Mouse (Mus musculus) embryonic facial prominence, embryonic 11.5 days (tissue): ENCODE data around the gene Tst. TPM values are rescaled to one million over a fixed set of nuclear protein-coding genes. Genes with fewer than 3 reads are reported as not detected.
A peak's percentile ranks its signal among the peaks of the same experiment; 100 is the strongest.

ENCODE experiments used
- ATAC-seq: fragments of 200-750 bp; cut with Nextera tagmentation; replicated peaks from 2 replicates; pipeline ENCODE4 v1.8.0; 2017; ENCODE audit warnings: low read depth; ENCODE audit not compliant: insufficient number of reproducible peaks, low FRiP score, low TSS enrichment
- DNase-seq: peaks from one replicate; pipeline ENCODE4 v3.0.0-alpha.2; 2015; ENCODE audit warnings: low spot score
- H3K27ac ChIP-seq: fragments of 300-500 bp; sonication (generic); replicated peaks from 2 replicates; pipeline ENCODE4 v1.5.1; 2014; ENCODE audit warnings: mild to moderate bottlenecking, low read depth, low read length, control low read depth
- H3K27me3 ChIP-seq: fragments of 300-500 bp; sonication (generic); 2 replicates; pipeline ENCODE4 v1.6.1; 2014; ENCODE audit warnings: mild to moderate bottlenecking, low read length, moderate library complexity, mixed read lengths; ENCODE audit not compliant: control insufficient read depth, insufficient read depth
- H3K36me3 ChIP-seq: fragments of 300-500 bp; sonication (generic); replicated peaks from 2 replicates; pipeline ENCODE4 v1.6.1; 2014; ENCODE audit warnings: low read depth, mild to moderate bottlenecking, low read length, moderate library complexity, mixed read lengths; ENCODE audit not compliant: control insufficient read depth, insufficient read depth
- H3K4me1 ChIP-seq: fragments of 300-500 bp; sonication (generic); 2 replicates; pipeline ENCODE4 v1.6.1; 2014; ENCODE audit warnings: low read length, mixed read lengths; ENCODE audit not compliant: control insufficient read depth, insufficient read depth
- H3K4me2 ChIP-seq: fragments of 300-500 bp; sonication (generic); 2 replicates; pipeline ENCODE4 v1.6.1; 2014; ENCODE audit warnings: low read depth, mild to moderate bottlenecking, control low read depth, low read length, moderate library complexity
- H3K4me3 ChIP-seq: fragments of 300-500 bp; sonication (generic); 2 replicates; pipeline ENCODE4 v1.5.1; 2014; ENCODE audit warnings: low read depth, low read length, control low read depth
- H3K9ac ChIP-seq: fragments of 300-500 bp; sonication (generic); replicated peaks from 2 replicates; pipeline ENCODE4 v1.6.1; 2014; ENCODE audit warnings: mild to moderate bottlenecking, control low read depth, low read length
- H3K9me3 ChIP-seq: fragments of 300-500 bp; sonication (generic); replicated peaks from 2 replicates; pipeline ENCODE4 v1.6.1; 2016; ENCODE audit warnings: mild to moderate bottlenecking, low read length, inconsistent platforms, mixed read lengths; ENCODE audit not compliant: control insufficient read depth
- WGBS: fragments of 180-500 bp; shearing (Covaris S2); extraction: QIAGEN DNeasy Blood & Tissue Kit; methylation state at CpG from one replicate; pipeline ENCODE4 v1.1.7; 2014; 5-methylcytosine and 5-hydroxymethylcytosine counted together
- polyA plus RNA-seq: library from polyadenylated mRNA; unstranded; fragments of >200 nt; fragmentation: Nextera tagmentation; extraction: Ambion mirVana; gene quantifications from 2 replicates; pipeline ENCODE4 v1.2.1, GENCODE M21; 2014

Tst gene
- polyA plus RNA-seq, 1 experiment from 2014 or later, result 9.7 TPM

DNA sequence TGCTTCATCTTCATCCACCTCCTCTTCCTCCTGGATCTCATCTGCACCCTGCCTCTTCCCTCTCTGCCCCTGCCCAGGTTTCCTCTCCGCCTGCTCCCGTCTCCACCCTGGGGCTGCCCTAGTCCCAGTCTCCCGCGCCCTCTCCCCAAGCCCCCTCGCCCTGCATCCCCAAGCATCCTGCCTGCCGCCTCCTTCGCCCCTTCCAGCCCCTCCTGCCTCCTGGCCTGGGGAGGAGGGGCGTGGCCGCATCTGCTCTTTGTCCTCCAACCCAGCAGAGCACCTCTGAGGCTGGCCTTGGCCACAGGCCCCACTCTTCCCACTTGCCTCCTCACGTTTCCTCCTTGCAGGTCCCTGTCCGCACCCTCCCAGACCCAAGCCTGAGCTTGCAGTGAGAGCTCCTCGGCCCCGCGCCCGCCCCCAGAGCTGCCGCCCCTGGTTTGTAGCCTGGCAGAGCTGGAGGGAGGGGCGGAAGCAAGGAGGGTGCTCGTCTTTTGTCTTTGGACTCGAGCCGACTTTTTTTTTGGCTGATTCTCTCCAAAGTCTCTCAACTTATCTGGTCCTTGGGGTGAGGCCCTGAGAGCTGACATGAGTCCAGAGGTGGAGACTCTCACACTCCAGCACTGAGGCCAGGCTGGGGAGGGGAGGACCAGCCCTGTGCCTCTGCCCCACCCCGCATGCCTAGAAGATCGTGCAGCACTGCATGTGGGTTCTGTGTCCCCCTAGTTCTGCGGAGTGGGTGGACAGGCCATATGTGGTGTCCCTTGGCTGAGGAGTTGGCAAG is 31.7 kb upstream of the Tst start:
- no peak for ATAC-seq
- H3K36me3 ChIP-seq, result no peaks in the 10 kb centered on the region; the same call in 1 of the 2 replicates
- H3K4me2 ChIP-seq, result peak overlapping the region; percentile 39
- no peaks in the 10 kb centered on the region for H3K9me3 ChIP-seq
- H3K4me1 ChIP-seq, result peaks cover 15% of the 10 kb centered on the region; the same call in 1 of the 2 replicates
- WGBS, result 13% methylated on average over 21 of the region's 23 CpGs
- peak; percentile 47 for DNase-seq
- H3K9ac ChIP-seq, result peak overlapping the region; percentile 52
- H3K4me3 ChIP-seq, result peak overlapping the region; percentile 20
- no peak overlapping the region for H3K27ac ChIP-seq
- no peaks in the 10 kb centered on the region; the same call in 1 of the 2 replicates for H3K27me3 ChIP-seq

DNA sequence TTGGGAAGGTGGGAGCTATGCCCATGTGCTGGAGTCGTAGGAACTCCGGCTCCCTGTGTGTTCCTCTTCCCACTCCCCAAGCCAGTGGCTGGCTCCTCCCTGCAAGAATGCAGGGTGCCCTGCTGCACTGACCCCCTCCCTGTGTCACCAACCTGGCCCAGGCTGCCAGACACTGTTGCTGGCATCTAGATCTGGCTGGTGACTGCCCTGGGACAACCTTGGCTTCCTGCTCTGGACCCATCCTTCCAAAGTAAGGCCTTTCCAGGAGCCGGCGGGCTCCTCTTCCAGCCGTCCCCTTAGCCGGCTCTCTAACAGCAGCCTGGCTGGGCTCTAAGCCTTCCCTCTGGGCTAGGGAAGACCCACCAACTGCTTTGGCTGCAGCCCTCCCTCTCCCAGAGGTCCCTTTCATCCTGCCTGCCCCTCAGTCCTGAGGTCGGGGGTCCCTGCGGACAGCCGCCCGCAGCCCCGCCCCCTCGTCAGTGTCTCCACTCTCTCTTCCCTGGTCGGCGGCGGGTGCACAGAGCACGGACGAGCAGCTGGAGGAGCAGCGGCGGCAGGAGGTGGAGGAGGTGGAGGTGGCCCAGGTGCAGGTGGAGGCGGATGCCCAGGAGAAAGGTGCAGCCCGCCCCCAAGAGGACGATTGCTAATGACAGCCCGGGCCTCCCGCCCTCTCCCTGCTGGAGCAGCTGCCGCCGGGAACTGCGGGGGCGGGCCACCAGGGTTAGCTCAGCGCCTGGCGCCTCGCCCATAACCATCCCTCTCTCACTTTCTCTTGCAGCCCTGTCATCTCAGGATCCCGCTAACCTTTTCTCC is 30.9 kb upstream of the Tst start:
- H3K27ac ChIP-seq, result no peak overlapping the region
- WGBS, result 12% methylated on average over 25 of the region's 32 CpGs
- ATAC-seq (peak; percentile 26; the same call in 1 of the 2 replicates), DNase-seq (peak; percentile 68)
- no peaks in the 10 kb centered on the region; the same call in 1 of the 2 replicates for H3K36me3 ChIP-seq
- H3K27me3 ChIP-seq, result no peaks in the 10 kb centered on the region; the same call in 1 of the 2 replicates
- H3K9me3 ChIP-seq, result no peaks in the 10 kb centered on the region
- peaks cover 15% of the 10 kb centered on the region; the same call in 1 of the 2 replicates for H3K4me1 ChIP-seq
- H3K9ac ChIP-seq, result peak overlapping the region; percentile 52
- peak overlapping the region; percentile 39 for H3K4me2 ChIP-seq
- peak overlapping the region; percentile 20; the same call in 1 of the 2 replicates for H3K4me3 ChIP-seq

DNA sequence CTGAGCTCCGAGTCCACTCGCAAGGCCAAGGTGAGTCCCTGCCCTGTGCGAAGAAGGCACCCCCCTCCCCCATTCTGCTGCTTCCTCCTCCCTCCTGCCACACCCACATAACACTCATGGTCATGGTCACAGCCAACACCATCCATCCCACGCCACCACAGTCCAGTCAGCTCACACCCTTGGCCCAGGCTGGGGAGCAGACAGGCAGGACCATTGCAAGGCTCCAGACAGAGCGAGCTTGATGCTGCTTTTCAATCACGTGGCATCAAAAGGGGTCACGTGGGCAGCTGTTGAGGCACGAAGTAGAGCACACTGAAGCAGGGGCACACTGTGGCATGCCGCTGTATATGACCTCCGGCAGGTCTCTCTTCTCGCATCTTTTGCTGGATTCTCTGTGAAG is 30.0 kb upstream of the Tst start:
- Histone ChIP-seq H3K27me3 (no peaks in the 10 kb centered on the region; the same call in 1 of the 2 replicates), H3K27ac (no peak overlapping the region), H3K4me3 (no peak overlapping the region), H3K4me2 (no peak overlapping the region), H3K9ac (no peak overlapping the region), H3K4me1 (peaks cover 15% of the 10 kb centered on the region; the same call in 1 of the 2 replicates), H3K9me3 (no peaks in the 10 kb centered on the region), H3K36me3 (no peaks in the 10 kb centered on the region; the same call in 1 of the 2 replicates)
- no peak for ATAC-seq
- WGBS, result 79% methylated on average over 11 of the region's 11 CpGs
- no peak for DNase-seq

DNA sequence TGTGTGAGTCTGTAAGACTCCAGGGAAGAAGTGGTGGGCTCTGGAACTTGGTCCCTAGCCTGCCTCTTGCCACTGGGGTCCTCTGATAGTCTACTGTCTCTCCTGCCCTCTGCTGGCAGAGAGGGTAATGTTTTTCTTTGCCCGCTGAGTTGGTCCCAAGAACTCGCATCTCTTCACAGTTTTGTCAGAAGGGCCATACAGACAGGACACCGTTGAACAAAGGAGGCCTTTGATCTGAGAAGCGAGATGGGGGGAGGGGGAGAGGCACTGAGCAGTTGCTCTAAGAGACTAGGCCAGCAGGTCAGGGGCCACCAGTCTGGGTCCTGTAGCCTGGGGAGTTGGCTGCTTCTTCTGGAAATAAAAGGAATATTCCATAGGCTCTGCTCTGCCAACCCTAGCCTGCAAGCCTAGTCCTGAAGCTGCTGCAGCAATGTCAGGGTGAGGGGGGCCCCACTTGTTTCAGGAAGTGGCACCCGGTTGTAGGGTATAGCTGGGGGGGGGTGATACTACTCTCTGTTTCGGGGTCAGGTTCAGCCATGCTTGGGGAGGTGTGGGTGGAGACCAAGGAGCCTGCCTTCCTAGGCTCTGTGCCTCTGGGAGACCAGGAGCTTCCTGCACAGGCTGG is 29.3 kb upstream of the Tst start:
- Histone ChIP-seq H3K4me1 (peaks cover 15% of the 10 kb centered on the region; the same call in 1 of the 2 replicates), H3K9ac (no peak overlapping the region), H3K36me3 (no peaks in the 10 kb centered on the region; the same call in 1 of the 2 replicates), H3K4me3 (no peak overlapping the region), H3K27ac (no peak overlapping the region), H3K4me2 (no peak overlapping the region), H3K9me3 (no peaks in the 10 kb centered on the region), H3K27me3 (no peaks in the 10 kb centered on the region; the same call in 1 of the 2 replicates)
- DNase-seq (peak; percentile 67), ATAC-seq (no peak)
- 22% methylated on average over 6 of the region's 6 CpGs for WGBS

DNA sequence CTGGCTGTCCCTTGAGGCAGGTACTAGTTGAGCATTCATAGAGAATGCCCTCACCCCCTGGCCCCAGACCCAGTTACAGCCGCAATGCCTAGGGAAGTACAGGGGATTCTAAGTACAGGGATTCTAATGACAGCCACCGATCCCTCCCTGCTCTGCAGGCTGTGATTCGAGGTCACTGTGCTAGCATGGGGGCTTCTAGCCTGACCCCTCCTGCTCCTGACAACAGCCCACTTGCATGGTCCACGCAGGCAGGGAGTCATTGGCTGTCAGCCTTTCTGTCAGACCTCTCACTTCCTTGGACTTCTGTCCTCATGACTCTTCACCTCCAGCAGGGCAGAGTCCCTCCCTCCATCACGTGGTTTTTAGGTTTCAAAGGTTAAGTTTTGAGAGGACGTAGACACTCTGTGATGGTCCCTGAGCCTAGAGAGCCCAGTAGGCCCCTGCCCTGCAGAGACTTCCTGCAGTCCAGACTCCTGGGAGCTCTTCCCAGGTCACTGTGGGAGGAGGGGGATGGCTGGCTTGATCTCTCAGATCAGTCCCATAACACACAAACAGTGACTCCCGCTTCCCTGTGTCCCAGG is 25.9 kb upstream of the Tst start:
- Histone ChIP-seq H3K9ac (no peak overlapping the region), H3K27me3 (no peaks in the 10 kb centered on the region; the same call in 1 of the 2 replicates), H3K27ac (no peak overlapping the region), H3K4me1 (peaks cover 8% of the 10 kb centered on the region; the same call in 1 of the 2 replicates), H3K9me3 (no peaks in the 10 kb centered on the region), H3K36me3 (no peaks in the 10 kb centered on the region; the same call in 1 of the 2 replicates), H3K4me3 (no peak overlapping the region), H3K4me2 (no peak overlapping the region)
- 77% methylated on average over 7 of the region's 7 CpGs for WGBS
- ATAC-seq, result no peak
- no peak for DNase-seq

DNA sequence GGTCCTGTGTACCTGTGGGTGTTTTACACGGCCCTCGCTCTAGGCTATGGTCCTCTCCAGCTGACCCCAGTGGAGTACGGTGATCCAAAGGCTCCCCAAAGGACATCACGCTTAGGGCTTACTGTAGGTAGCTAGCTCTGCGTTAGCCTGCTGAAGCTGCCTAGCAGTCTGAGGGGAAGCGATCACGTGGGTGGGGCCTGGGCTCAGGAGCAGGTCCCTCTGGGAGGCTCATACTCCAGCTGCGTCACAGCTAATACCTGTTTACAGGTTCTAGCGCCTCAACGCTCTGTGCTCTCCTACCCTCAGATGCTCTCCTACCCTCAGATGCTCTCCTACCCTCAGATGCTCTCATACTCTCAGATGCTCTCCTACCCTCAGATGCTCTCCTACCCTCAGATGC is 25.2 kb upstream of the Tst start:
- ATAC-seq, result no peak
- no peaks in the 10 kb centered on the region for H3K27me3 ChIP-seq
- H3K27ac ChIP-seq, result no peak overlapping the region
- no peaks in the 10 kb centered on the region; the same call in 1 of the 2 replicates for H3K36me3 ChIP-seq
- no peak overlapping the region for H3K4me2 ChIP-seq
- 84% methylated on average over 10 of the region's 10 CpGs for WGBS
- peaks cover 6% of the 10 kb centered on the region; the same call in 1 of the 2 replicates for H3K4me1 ChIP-seq
- no peak overlapping the region for H3K4me3 ChIP-seq
- no peaks in the 10 kb centered on the region for H3K9me3 ChIP-seq
- DNase-seq, result no peak
- H3K9ac ChIP-seq, result no peak overlapping the region

DNA sequence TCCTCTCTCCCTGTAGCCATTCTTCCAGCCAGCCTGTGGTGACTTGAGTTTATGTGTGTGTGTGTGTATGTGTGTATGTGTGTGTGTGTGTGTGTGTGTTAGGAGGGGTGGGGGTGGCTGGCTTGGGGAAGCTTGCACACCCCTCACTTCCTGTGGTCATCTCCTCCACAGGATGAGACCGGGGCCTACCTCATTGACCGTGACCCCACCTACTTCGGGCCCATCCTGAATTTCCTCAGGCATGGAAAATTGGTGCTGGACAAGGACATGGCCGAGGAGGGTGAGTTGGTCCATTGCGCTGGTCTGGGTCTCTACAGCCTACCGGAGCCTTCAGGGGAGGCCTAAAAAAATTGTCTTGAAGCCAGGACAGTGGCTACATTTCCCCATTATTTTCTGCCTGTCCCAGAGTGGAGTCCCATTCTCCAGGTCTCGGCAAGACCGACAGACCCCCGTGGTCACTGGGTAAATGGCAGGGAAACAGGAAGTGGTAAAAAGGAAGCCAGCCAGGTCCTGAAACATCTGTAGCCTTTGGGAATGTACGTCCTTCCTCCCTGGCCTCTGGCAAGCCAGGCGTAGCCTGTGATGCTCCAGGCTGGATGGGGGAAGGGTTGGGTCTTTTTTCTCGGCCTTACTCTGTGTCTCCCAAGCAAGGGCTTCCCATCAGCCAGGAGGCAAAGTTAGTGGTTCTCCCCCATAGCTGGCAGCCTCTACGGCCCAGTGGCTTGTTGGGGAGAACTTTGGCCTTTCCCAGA is 24.3 kb upstream of the Tst start:
- H3K9me3 ChIP-seq, result no peaks in the 10 kb centered on the region
- WGBS, result 65% methylated on average over 13 of the region's 13 CpGs
- H3K4me2 ChIP-seq, result peak overlapping the region; percentile 59; the same call in 1 of the 2 replicates
- H3K27me3 ChIP-seq, result no peaks in the 10 kb centered on the region
- H3K4me3 ChIP-seq, result no peak overlapping the region
- H3K27ac ChIP-seq, result no peak overlapping the region
- no peaks in the 10 kb centered on the region; the same call in 1 of the 2 replicates for H3K36me3 ChIP-seq
- peaks cover 6% of the 10 kb centered on the region; the same call in 1 of the 2 replicates for H3K4me1 ChIP-seq
- H3K9ac ChIP-seq, result peak overlapping the region; percentile 89; the same call in 1 of the 2 replicates
- ATAC-seq (no peak), DNase-seq (no peak)
